Mouse (Mus musculus): Measurements from ENCODE around the gene Bex2. TPM values are rescaled to one million over a fixed set of nuclear protein-coding genes. Genes with fewer than 3 reads are reported as not detected.
A peak's percentile ranks its signal among the peaks of the same experiment; 100 is the strongest.
"Not testable (repeated sequence)": the region's sequence is repeated elsewhere in the genome, so short reads cannot be mapped to it uniquely, and the experiment has no call there.

Gene Bex2
- 100 to 1,000 TPM; 384 to 394 TPM for total RNA-seq (2021)

- peak; percentile 3 to 59 for DNase-seq (ENCODE audit: low spot score in 2 of 2)
- intact Hi-C loops (cut with DNase I): not testable (repeated sequence)
These were observed at the start of gene Bex2 for GRCm38 (mm10) chrX:136068020-136068419. TSS of gene Bex2 (minus strand) at chrX:136068236.

GRCm38 (mm10) chrX:136115419-136115961 lies 47.5 kb upstream of the Bex2 start:
- DNase-seq (ENCODE audit: low spot score in 2 of 2): peak; percentile 69 to 90
- intact Hi-C loops (cut with DNase I): no loop called here

GRCm38 (mm10) chrX:136115015-136115414 lies 47.0 kb upstream of the Bex2 start:
- no peak for DNase-seq (ENCODE audit: low spot score in 2 of 2)
- intact Hi-C loops (cut with DNase I): no loop called here

GRCm38 (mm10) chrX:136107942-136108341 lies 39.9 kb upstream of the Bex2 start:
- intact Hi-C loops (cut with DNase I): loop anchor here (2.0 kb wide), 1 partner anchor 61 kb away; no protein-coding TSS in a partner anchor

GRCm38 (mm10) chrX:136104724-136105088 lies 36.7 kb upstream of the Bex2 start:
- intact Hi-C loops (cut with DNase I): no loop called here
- DNase-seq (ENCODE audit: low spot score in 2 of 2): peak; percentile 21 to 27

More at GRCm38 (mm10) chrX:136107942-136108341, 39.9 kb upstream of the Bex2 start:
- peak; percentile 69 to 74 for DNase-seq (ENCODE audit: low spot score in 2 of 2)

GRCm38 (mm10) chrX:136104046-136104723 lies 36.1 kb upstream of the Bex2 start:
- DNase-seq (ENCODE audit: low spot score in 2 of 2): peak; percentile 28 to 35
- intact Hi-C loops (cut with DNase I): no loop called here

- peak; percentile 14 to 36 for DNase-seq (ENCODE audit: low spot score in 2 of 2)
- intact Hi-C loops (cut with DNase I): no loop called here
These were observed 26.4 kb upstream of the Bex2 start for GRCm38 (mm10) chrX:136094421-136094820.

- intact Hi-C loops (cut with DNase I): no loop called here
- DNase-seq (ENCODE audit: low spot score in 2 of 2): no peak
These were observed 24.7 kb upstream of the Bex2 start for GRCm38 (mm10) chrX:136092497-136093279.

GRCm38 (mm10) chrX:136085155-136085554 lies 17.1 kb upstream of the Bex2 start, which contains the start of gene Nxf3:
TSS of gene Nxf3 (minus strand) at chrX:136085255.
- intact Hi-C loops (cut with DNase I): no loop called here

GRCm38 (mm10) chrX:136067201-136067991 lies 640 bp downstream of the Bex2 start:
- peak; percentile 6 to 23 for DNase-seq (ENCODE audit: low spot score in 2 of 2)
- intact Hi-C loops (cut with DNase I): not testable (repeated sequence)

More at GRCm38 (mm10) chrX:136085155-136085554, 17.1 kb upstream of the Bex2 start, which contains the start of gene Nxf3:
- DNase-seq (ENCODE audit: low spot score in 2 of 2): no peak

GRCm38 (mm10) chrX:136060698-136061097 lies 7.3 kb downstream of the Bex2 start:
- intact Hi-C loops (cut with DNase I): no loop called here
- DNase-seq (ENCODE audit: low spot score in 2 of 2): no peak

GRCm38 (mm10) chrX:136051219-136051618 lies 16.8 kb downstream of the Bex2 start:
- intact Hi-C loops (cut with DNase I): no loop called here
- no peak for DNase-seq (ENCODE audit: low spot score in 2 of 2)

- DNase-seq (ENCODE audit: low spot score in 2 of 2): peak; percentile 71 to 81
- intact Hi-C loops (cut with DNase I): loop anchor here (2.0 to 5.0 kb wide), 2 partner anchors 61 to 275 kb away; no protein-coding TSS in a partner anchor
These were observed 20.5 kb downstream of the Bex2 start for GRCm38 (mm10) chrX:136047528-136047927.

GRCm38 (mm10) chrX:136043726-136044125 lies 24.3 kb downstream of the Bex2 start:
- intact Hi-C loops (cut with DNase I): no loop called here
- DNase-seq (ENCODE audit: low spot score in 2 of 2): no peak

- intact Hi-C loops (cut with DNase I): not testable (repeated sequence)
- peak; percentile 16 to 30 for DNase-seq (ENCODE audit: low spot score in 2 of 2)
These were observed 35.0 kb downstream of the Bex2 start, which contains the start of gene Arxes1 for GRCm38 (mm10) chrX:136032799-136033763. TSS of gene Arxes1 (plus strand) at chrX:136033367.

GRCm38 (mm10) chrX:136030331-136030730 lies 37.7 kb downstream of the Bex2 start:
- no peak for DNase-seq (ENCODE audit: low spot score in 2 of 2)
- intact Hi-C loops (cut with DNase I): no loop called here

All from left cerebral cortex, postnatal 25 days (tissue).